Mouse (Mus musculus): ENCODE data around the gene Arhgap42.

Arhgap42 gene

GRCm38 (mm10) chr9:9128996-9129694 is 109.8 kb downstream of the Arhgap42 start:
- no peak for DNase-seq

- DNase-seq = no peak
Observed at GRCm38 (mm10) chr9:9127041-9127755, 111.7 kb downstream of the Arhgap42 start.

GRCm38 (mm10) chr9:9124156-9124555 is 114.7 kb downstream of the Arhgap42 start:
- no peak for DNase-seq

- no peak for DNase-seq
Observed at GRCm38 (mm10) chr9:9114266-9114665, 124.6 kb downstream of the Arhgap42 start.

GRCm38 (mm10) chr9:9113847-9114246 is 125.1 kb downstream of the Arhgap42 start:
- DNase-seq = no peak

- DNase-seq = no peak
Observed at GRCm38 (mm10) chr9:9112921-9113320, 126.0 kb downstream of the Arhgap42 start.

GRCm38 (mm10) chr9:9107697-9108096 is 131.2 kb downstream of the Arhgap42 start:
- DNase-seq = no peak

- DNase-seq = no peak
Observed at GRCm38 (mm10) chr9:9104761-9105160, 134.1 kb downstream of the Arhgap42 start.

- no peak for DNase-seq
Observed at GRCm38 (mm10) chr9:9102158-9102514, 136.8 kb downstream of the Arhgap42 start.

GRCm38 (mm10) chr9:9101482-9102157 is 137.3 kb downstream of the Arhgap42 start:
- no peak for DNase-seq

GRCm38 (mm10) chr9:9101055-9101454 is 137.8 kb downstream of the Arhgap42 start:
- DNase-seq = no peak

- DNase-seq = no peak
Observed at GRCm38 (mm10) chr9:9097835-9098234, 141.1 kb downstream of the Arhgap42 start.

- DNase-seq = no peak
Observed at GRCm38 (mm10) chr9:9096761-9097160, 142.1 kb downstream of the Arhgap42 start.

- no peak for DNase-seq
Observed at GRCm38 (mm10) chr9:9093096-9093495, 145.8 kb downstream of the Arhgap42 start.

GRCm38 (mm10) chr9:9083441-9083840 is 155.5 kb downstream of the Arhgap42 start:
- DNase-seq = no peak

GRCm38 (mm10) chr9:9052920-9053319 is 186.0 kb downstream of the Arhgap42 start:
- no peak for DNase-seq

- DNase-seq = peak; percentile 2
Observed at GRCm38 (mm10) chr9:9051184-9051583, 187.7 kb downstream of the Arhgap42 start.

- no peak for DNase-seq
Observed at GRCm38 (mm10) chr9:9049202-9049601, 189.7 kb downstream of the Arhgap42 start.

GRCm38 (mm10) chr9:9041009-9041408 is 197.9 kb downstream of the Arhgap42 start:
- DNase-seq = no peak

- no peak for DNase-seq
Observed at GRCm38 (mm10) chr9:9037017-9037671, 201.8 kb downstream of the Arhgap42 start.

- no peak for DNase-seq
Observed at GRCm38 (mm10) chr9:9027904-9028303, 211.0 kb downstream of the Arhgap42 start.

GRCm38 (mm10) chr9:9027445-9027844 is 211.5 kb downstream of the Arhgap42 start:
- no peak for DNase-seq

- no peak for DNase-seq
Observed at GRCm38 (mm10) chr9:9015108-9015507, 223.8 kb downstream of the Arhgap42 start.

Data from cerebellum, adult 11 months (tissue).